Mouse (Mus musculus): ENCODE measurements around the gene B4galt2.

DNA sequence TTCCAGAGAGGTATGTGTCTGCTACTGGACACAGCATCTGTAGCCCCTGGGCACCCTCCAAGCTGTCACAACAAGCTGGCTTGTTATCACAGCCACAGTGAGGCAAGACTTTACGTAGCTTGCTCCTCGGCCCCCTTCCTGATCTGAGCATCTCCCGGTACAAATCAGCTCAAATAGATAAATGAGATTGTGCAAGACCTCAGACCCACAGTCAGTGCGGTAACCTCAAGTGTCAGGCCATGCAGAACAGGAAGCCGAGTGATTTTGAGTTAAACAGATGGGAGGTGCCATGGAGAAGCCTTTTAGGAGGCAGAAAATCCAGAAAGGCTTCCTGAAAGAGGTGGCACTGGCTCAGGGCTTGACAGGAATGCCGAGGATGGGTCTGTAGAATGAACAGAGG, 16.3 kb downstream of the B4galt2 start:
- TF ChIP-seq CTCF (IDR thresholded peaks at IDR 0.05) (no peak), EP300 (IDR thresholded peaks at IDR 0.05; ENCODE audit: insufficient read depth, low read depth, low read length) (no peak)
